Mouse (Mus musculus) ES-E14 (cell line): ENCODE results near the gene St6galnac3. TPM values are rescaled to one million over a fixed set of nuclear protein-coding genes. Genes with fewer than 3 reads are reported as not detected.

Experiments
- DNase-seq: peaks from one replicate; pipeline ENCODE4 v3.0.0-alpha.2; 2013; ENCODE audit warnings: low read depth, low spot score
- H3K27ac ChIP-seq: 2 replicates; pipeline ENCODE4 v1.5.1; 2012; ENCODE audit warnings: low read depth, mild to moderate bottlenecking, low read length, moderate library complexity, mixed read lengths; ENCODE audit not compliant: poor library complexity, insufficient read depth, severe bottlenecking
- H3K36me3 ChIP-seq: 2 replicates; pipeline ENCODE4 v1.6.1; 2012; ENCODE audit warnings: mild to moderate bottlenecking, low read length, moderate library complexity, mixed read lengths; ENCODE audit not compliant: control insufficient read depth, poor library complexity, insufficient read depth, severe bottlenecking
- H3K4me1 ChIP-seq, 2 experiments: fragments of 150-350 bp in 1 of 2; sonication (generic) in 1 of 2; 2 replicates each; pipeline ENCODE4 v1.6.1; 2012; ENCODE audit warnings: low read length in 2 of 2, mild to moderate bottlenecking in 1 of 2, mixed read lengths in 1 of 2; ENCODE audit not compliant: control insufficient read depth in 2 of 2, insufficient read depth in 2 of 2, poor library complexity in 1 of 2
- H3K4me3 ChIP-seq, 2 experiments: fragments of 150-350 bp in 1 of 2; sonication (generic) in 1 of 2; 2 replicates each; pipeline ENCODE4 v1.5.1; 2012; ENCODE audit warnings: low read length in 2 of 2, low read depth in 1 of 2, mild to moderate bottlenecking in 1 of 2, mixed read lengths in 1 of 2; ENCODE audit not compliant: insufficient read depth in 1 of 2, poor library complexity in 1 of 2, severe bottlenecking in 1 of 2
- H3K9ac ChIP-seq: 2 replicates; pipeline ENCODE4 v1.6.1; 2012; ENCODE audit warnings: low read depth, mild to moderate bottlenecking, low read length, mixed read lengths; ENCODE audit not compliant: poor library complexity, insufficient read depth, severe bottlenecking
- H3K9me3 ChIP-seq: fragments of 150-350 bp; sonication (generic); 2 replicates; pipeline ENCODE4 v1.6.1; 2012; ENCODE audit warnings: low read depth, mild to moderate bottlenecking, low read length; ENCODE audit not compliant: control insufficient read depth, insufficient read depth
- CHD2 ChIP-seq: IDR thresholded peaks from 2 replicates; pipeline ENCODE4 v1.6.1; 2014; ENCODE audit warnings: mild to moderate bottlenecking, low read depth, low read length, inconsistent platforms
- HCFC1 ChIP-seq: IDR thresholded peaks from 2 replicates; pipeline ENCODE4 v1.6.1; 2012; ENCODE audit warnings: low read length, inconsistent platforms, borderline replicate concordance; ENCODE audit not compliant: insufficient read depth
- MAFK ChIP-seq: IDR thresholded peaks from 2 replicates; pipeline ENCODE4 v1.6.1; 2014; ENCODE audit warnings: mild to moderate bottlenecking, low read depth, low read length, inconsistent platforms; ENCODE audit not compliant: insufficient read depth
- ZC3H11A ChIP-seq: IDR thresholded peaks from 2 replicates; pipeline ENCODE4 v1.6.1; 2012; ENCODE audit warnings: low read depth, mild to moderate bottlenecking, inconsistent platforms, low read length, borderline replicate concordance
- ZNF384 ChIP-seq: IDR thresholded peaks from 2 replicates; pipeline ENCODE4 v1.6.1; 2012; ENCODE audit warnings: low read depth, low read length, inconsistent platforms
- in situ Hi-C, 2 experiments: fragments of 600-800 bp; cut with MboI; formaldehyde crosslinking; loops; one replicate each; pipeline ENCODE4 v1.15.1; 2025; ENCODE audit warnings: low sequenced_read_pairs in 2 of 2, inconsistent platforms in 1 of 2; ENCODE audit not compliant: unreplicated experiment in 2 of 2
- total RNA-seq: library from RNA; depleted of rRNA; stranded (reverse); fragments of 300-350 nt; gene quantifications from 2 replicates; pipeline ENCODE4 v1.2.3, GENCODE M21; 2012

St6galnac3 gene
- total RNA-seq, 1 experiment, result 3.8 TPM

DNA sequence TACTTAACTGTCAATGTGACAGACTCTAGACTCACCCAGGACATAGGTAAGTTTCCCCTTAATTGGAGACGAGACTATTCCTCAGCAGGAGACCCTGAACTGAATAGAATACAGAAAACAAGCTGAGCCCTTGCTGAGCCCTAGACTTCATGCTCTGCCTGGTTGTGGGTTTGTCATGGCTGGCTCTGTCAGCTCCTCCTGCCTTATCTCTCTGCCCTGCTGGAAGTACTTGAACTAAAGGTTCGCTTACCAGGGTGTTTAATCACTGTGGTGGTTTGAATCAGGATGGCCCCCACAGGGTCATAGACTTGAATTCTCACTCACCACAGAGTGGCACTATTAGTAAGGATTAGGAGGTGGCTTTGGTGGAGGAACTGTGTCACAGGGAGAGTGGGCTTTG is 125.8 kb downstream of the St6galnac3 start:
- no peaks in the 10 kb centered on the region for H3K9me3 ChIP-seq
- no peak for DNase-seq
- in situ Hi-C loops, result no loop called here
- no peak for TF ChIP-seq ZNF384
- TF ChIP-seq CHD2, result no peak
- no peak for TF ChIP-seq ZC3H11A
- no peak for TF ChIP-seq MAFK
- TF ChIP-seq HCFC1, result no peak
- no peak overlapping the region for H3K9ac ChIP-seq
- H3K27ac ChIP-seq, result no peak overlapping the region
- no peaks in the 10 kb centered on the region for H3K4me1 ChIP-seq
- H3K4me3 ChIP-seq, result no peak overlapping the region
- no peaks in the 10 kb centered on the region for H3K36me3 ChIP-seq

DNA sequence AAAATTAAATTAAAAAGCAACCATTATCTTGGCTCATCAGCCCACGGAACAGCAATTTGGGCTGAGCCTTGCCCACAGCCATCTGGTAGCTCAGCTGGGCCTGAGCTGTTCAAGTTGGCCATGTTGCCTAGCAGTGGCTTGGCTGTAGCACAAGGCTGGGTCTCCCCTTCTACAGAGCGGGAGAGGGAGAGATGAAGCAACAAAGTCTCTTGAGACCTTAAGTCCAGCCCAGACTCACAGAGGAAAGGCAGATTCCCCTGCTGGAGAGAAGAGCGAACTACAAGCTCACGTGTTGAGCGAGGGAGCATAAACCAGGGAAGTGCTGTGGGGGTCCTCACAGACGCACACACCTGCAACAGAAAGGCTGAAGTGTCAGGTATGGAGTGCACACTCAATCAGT is 126.3 kb downstream of the St6galnac3 start:
- no peaks in the 10 kb centered on the region for H3K4me1 ChIP-seq
- no peak for TF ChIP-seq ZNF384
- TF ChIP-seq HCFC1, result no peak
- no peak for TF ChIP-seq CHD2
- no peak for TF ChIP-seq ZC3H11A
- TF ChIP-seq MAFK, result no peak

DNA sequence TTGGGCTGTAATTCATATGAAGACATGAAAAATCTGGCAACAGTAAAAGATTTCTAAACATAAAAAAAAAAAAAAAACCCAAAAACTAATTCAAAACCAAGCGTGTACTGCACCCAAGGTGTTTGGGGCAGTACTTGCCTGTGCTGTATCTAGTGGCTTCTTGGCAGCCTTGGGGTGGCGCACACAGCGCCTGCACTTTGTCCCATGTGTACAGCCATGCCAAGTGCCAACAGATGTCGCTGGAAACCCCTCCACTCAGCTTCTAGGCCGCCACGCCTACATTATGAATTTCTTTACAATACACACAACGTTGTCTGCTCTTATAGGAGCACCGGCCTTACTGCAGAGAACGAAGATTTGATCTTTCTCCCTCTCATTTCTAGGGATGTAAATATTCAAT is 130.4 kb downstream of the St6galnac3 start:
- Histone ChIP-seq H3K36me3 (no peaks in the 10 kb centered on the region), H3K4me3 (no peak overlapping the region), H3K9me3 (no peaks in the 10 kb centered on the region), H3K27ac (no peak overlapping the region), H3K9ac (no peak overlapping the region), H3K4me1 (no peaks in the 10 kb centered on the region)
- no peak for TF ChIP-seq HCFC1
- no peak for TF ChIP-seq ZC3H11A
- TF ChIP-seq ZNF384, result no peak
- TF ChIP-seq MAFK, result no peak
- TF ChIP-seq CHD2, result no peak
- in situ Hi-C loops, result no loop called here
- no peak for DNase-seq

More for the DNA sequence above, 126.3 kb downstream of the St6galnac3 start:
- no peaks in the 10 kb centered on the region for H3K9me3 ChIP-seq
- H3K4me3 ChIP-seq, result no peak overlapping the region
- H3K36me3 ChIP-seq, result no peaks in the 10 kb centered on the region
- no peak overlapping the region for H3K9ac ChIP-seq
- H3K27ac ChIP-seq, result no peak overlapping the region
- peak; percentile 47 for DNase-seq
- in situ Hi-C loops, result no loop called here

DNA sequence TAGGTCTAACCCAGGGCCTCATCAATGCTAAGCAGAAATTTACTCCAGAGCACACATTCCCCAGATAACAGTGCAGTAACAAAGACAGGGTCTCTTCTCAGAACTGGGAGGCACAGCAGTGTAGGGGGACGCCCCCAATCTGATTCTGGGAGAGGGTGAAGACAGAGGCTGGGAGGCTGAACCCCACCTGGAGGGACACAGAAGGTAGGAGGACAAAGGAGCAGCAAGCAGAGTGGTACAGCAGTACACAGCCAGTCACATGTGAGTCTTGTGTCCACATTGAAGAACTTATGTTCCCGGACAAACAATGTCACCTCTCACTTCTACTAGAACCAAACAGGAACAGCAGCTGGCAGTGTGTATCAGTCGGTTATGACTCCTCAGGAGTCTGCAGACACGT is 131.0 kb downstream of the St6galnac3 start:
- Histone ChIP-seq H3K9me3 (no peaks in the 10 kb centered on the region), H3K27ac (no peak overlapping the region), H3K4me3 (no peak overlapping the region), H3K9ac (no peak overlapping the region), H3K4me1 (no peaks in the 10 kb centered on the region), H3K36me3 (no peaks in the 10 kb centered on the region)
- TF ChIP-seq ZNF384, result no peak
- no peak for TF ChIP-seq ZC3H11A
- TF ChIP-seq CHD2, result no peak
- TF ChIP-seq MAFK, result no peak
- TF ChIP-seq HCFC1, result no peak
- in situ Hi-C loops, result no loop called here
- DNase-seq, result no peak

DNA sequence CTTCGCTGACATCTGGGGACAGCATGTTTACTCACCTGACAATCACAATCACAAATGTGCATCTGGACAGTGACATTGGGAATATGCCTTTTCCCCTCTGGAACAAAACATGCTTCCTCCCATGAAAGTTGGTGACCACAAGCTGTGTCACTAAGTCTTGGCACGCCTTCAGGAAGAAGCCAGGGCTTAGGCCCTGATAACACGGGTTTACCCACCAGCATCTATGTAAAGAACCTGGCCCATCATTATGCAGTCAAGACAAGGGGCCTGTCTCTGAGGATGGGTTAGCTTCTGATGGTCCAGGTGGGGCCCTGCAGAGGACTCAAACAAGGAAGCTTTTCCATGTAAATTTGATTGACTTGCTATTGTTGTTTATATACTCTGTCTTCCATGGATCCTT is 131.9 kb downstream of the St6galnac3 start:
- TF ChIP-seq HCFC1, result no peak
- TF ChIP-seq ZC3H11A, result no peak
- TF ChIP-seq MAFK, result no peak
- no peak for TF ChIP-seq CHD2
- no peak for TF ChIP-seq ZNF384
- DNase-seq, result no peak
- H3K4me3 ChIP-seq, result no peak overlapping the region
- no peak overlapping the region for H3K9ac ChIP-seq
- H3K36me3 ChIP-seq, result no peaks in the 10 kb centered on the region
- in situ Hi-C loops, result no loop called here
- no peaks in the 10 kb centered on the region for H3K4me1 ChIP-seq
- H3K27ac ChIP-seq, result no peak overlapping the region
- H3K9me3 ChIP-seq, result no peaks in the 10 kb centered on the region
